Mouse (Mus musculus) liver, adult 2 months (tissue): ENCODE measurements around the gene Abcb6.

ENCODE experiments used
- CTCF ChIP-seq: fragments of 200-500 bp; IDR thresholded peaks from 2 replicates; pipeline ENCODE4 v1.5.1; 2011; ENCODE audit warnings: low read depth, low read length, control low read depth
- POLR2A ChIP-seq: fragments of 200-500 bp; IDR thresholded peaks from 2 replicates; pipeline ENCODE4 v1.6.1; 2011; ENCODE audit warnings: low read length, control low read depth; ENCODE audit not compliant: insufficient read depth; ENCODE audit errors: extremely low read depth

DNA sequence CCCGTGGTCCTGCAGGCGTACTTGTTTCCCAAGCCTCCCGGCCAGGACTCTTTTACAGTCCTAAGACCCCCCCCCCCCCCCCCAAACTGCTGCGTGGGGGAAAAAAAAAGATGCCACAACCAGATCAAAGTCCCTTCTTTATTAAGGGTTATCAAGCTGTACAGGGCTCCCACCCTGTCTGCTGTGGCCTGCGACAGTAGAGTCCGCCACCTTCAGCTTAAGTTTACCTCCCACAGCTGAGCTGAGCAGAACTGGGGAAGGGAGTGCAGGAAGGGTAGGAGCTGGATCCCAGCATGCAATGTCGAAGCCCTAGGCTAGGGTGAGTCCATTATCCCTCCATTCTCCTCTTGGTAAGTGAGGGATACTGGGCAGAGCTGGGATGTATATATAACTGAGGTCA, 549 bp upstream of the Abcb6 start:
- TF ChIP-seq POLR2A, result no peak
- no peak for TF ChIP-seq CTCF
